Mouse (Mus musculus) brown adipose tissue, adult 24 weeks (tissue): ENCODE data around the gene Oscp1. TPM values are rescaled to one million over a fixed set of nuclear protein-coding genes. Genes with fewer than 3 reads are reported as not detected.
A peak's percentile ranks its signal among the peaks of the same experiment; 100 is the strongest.

ENCODE experiments used
- H3K27ac ChIP-seq: fragments of 200-500 bp; replicated peaks from 2 replicates; pipeline ENCODE4 v1.5.1; 2012; ENCODE audit warnings: low read depth, mild to moderate bottlenecking, low read length
- H3K4me1 ChIP-seq: fragments of 200-500 bp; 2 replicates; pipeline ENCODE4 v1.6.1; 2012; ENCODE audit warnings: low read length, mixed read lengths; ENCODE audit not compliant: control insufficient read depth, insufficient read depth, insufficient read length
- H3K4me3 ChIP-seq: fragments of 200-500 bp; 2 replicates; pipeline ENCODE4 v1.5.1; 2012; ENCODE audit warnings: low read depth, mild to moderate bottlenecking, low read length, moderate library complexity; ENCODE audit not compliant: insufficient read depth
- polyA plus RNA-seq: library from polyadenylated mRNA; stranded (reverse); fragments of >200 nt; gene quantifications from 2 replicates; pipeline ENCODE4 v1.2.4, GENCODE M21; 2012; ENCODE audit not compliant: missing spikeins, insufficient read depth, insufficient read length

Oscp1 gene
- polyA plus RNA-seq, 1 experiment, result 16.3 TPM

GRCm38 (mm10) chr4:126111153-126111549, 52.8 kb downstream of the Oscp1 start:
- H3K4me1 ChIP-seq, result peaks cover 36% of the 10 kb centered on the region
- H3K27ac ChIP-seq, result peak overlapping the region; percentile 96
- peak overlapping the region; percentile 16 for H3K4me3 ChIP-seq

- Histone ChIP-seq H3K4me3 (no peak overlapping the region), H3K27ac (peak overlapping the region; percentile 27), H3K4me1 (peaks cover 29% of the 10 kb centered on the region)
Measured at GRCm38 (mm10) chr4:126113243-126113642, 54.9 kb downstream of the Oscp1 start.

GRCm38 (mm10) chr4:126113943-126114342, 55.6 kb downstream of the Oscp1 start:
- H3K4me3 ChIP-seq, result no peak overlapping the region
- no peak overlapping the region for H3K27ac ChIP-seq

GRCm38 (mm10) chr4:126115411-126115810, 57.0 kb downstream of the Oscp1 start:
- Histone ChIP-seq H3K4me3 (no peak overlapping the region), H3K4me1 (peaks cover 11% of the 10 kb centered on the region), H3K27ac (no peak overlapping the region)

More at GRCm38 (mm10) chr4:126113943-126114342, 55.6 kb downstream of the Oscp1 start:
- peaks cover 22% of the 10 kb centered on the region for H3K4me1 ChIP-seq

GRCm38 (mm10) chr4:126115871-126116521, 57.6 kb downstream of the Oscp1 start:
- H3K27ac ChIP-seq, result no peak overlapping the region
- H3K4me1 ChIP-seq, result peaks cover 8% of the 10 kb centered on the region

GRCm38 (mm10) chr4:126117116-126117515, 58.8 kb downstream of the Oscp1 start:
- H3K4me1 ChIP-seq, result peaks cover 4% of the 10 kb centered on the region
- H3K27ac ChIP-seq, result no peak overlapping the region
- no peak overlapping the region for H3K4me3 ChIP-seq

More at GRCm38 (mm10) chr4:126115871-126116521, 57.6 kb downstream of the Oscp1 start:
- no peak overlapping the region for H3K4me3 ChIP-seq

- Histone ChIP-seq H3K27ac (no peak overlapping the region), H3K4me3 (no peak overlapping the region), H3K4me1 (peaks cover 3% of the 10 kb centered on the region; the same call in 1 of the 2 replicates)
Measured at GRCm38 (mm10) chr4:126118651-126119050, 60.3 kb downstream of the Oscp1 start.

GRCm38 (mm10) chr4:126119051-126119450, 60.7 kb downstream of the Oscp1 start:
- Histone ChIP-seq H3K27ac (no peak overlapping the region), H3K4me3 (no peak overlapping the region), H3K4me1 (peaks cover 3% of the 10 kb centered on the region; the same call in 1 of the 2 replicates)

GRCm38 (mm10) chr4:126120052-126120451, 61.7 kb downstream of the Oscp1 start:
- no peak overlapping the region for H3K4me3 ChIP-seq
- H3K27ac ChIP-seq, result 0 out of 2 replicates have a peak overlapping the region, but pooled peaks have one; percentile 34
- H3K4me1 ChIP-seq, result peaks cover 3% of the 10 kb centered on the region; the same call in 1 of the 2 replicates

- Histone ChIP-seq H3K4me1 (peaks cover 3% of the 10 kb centered on the region; the same call in 1 of the 2 replicates), H3K27ac (no peak overlapping the region), H3K4me3 (no peak overlapping the region)
Measured at GRCm38 (mm10) chr4:126120506-126120905, 62.1 kb downstream of the Oscp1 start.

GRCm38 (mm10) chr4:126123309-126124040, 65.1 kb downstream of the Oscp1 start:
- Histone ChIP-seq H3K4me3 (no peak overlapping the region), H3K27ac (no peak overlapping the region), H3K4me1 (peaks cover 3% of the 10 kb centered on the region; the same call in 1 of the 2 replicates)

GRCm38 (mm10) chr4:126130502-126130901, 72.1 kb downstream of the Oscp1 start:
- Histone ChIP-seq H3K4me3 (no peak overlapping the region), H3K27ac (peak overlapping the region; percentile 26), H3K4me1 (peaks cover 28% of the 10 kb centered on the region)

- peak overlapping the region; percentile 62 for H3K27ac ChIP-seq
- peaks cover 28% of the 10 kb centered on the region for H3K4me1 ChIP-seq
- H3K4me3 ChIP-seq, result no peak overlapping the region
Measured at GRCm38 (mm10) chr4:126131290-126132121, 73.1 kb downstream of the Oscp1 start.

GRCm38 (mm10) chr4:126132636-126133264, 74.4 kb downstream of the Oscp1 start:
- H3K27ac ChIP-seq, result peak overlapping the region; percentile 62; the same call in 1 of the 2 replicates
- H3K4me3 ChIP-seq, result no peak overlapping the region
- peaks cover 28% of the 10 kb centered on the region for H3K4me1 ChIP-seq
